1 mouse cellular context compared by ENCODE assay signal in the genomic region with DNA sequence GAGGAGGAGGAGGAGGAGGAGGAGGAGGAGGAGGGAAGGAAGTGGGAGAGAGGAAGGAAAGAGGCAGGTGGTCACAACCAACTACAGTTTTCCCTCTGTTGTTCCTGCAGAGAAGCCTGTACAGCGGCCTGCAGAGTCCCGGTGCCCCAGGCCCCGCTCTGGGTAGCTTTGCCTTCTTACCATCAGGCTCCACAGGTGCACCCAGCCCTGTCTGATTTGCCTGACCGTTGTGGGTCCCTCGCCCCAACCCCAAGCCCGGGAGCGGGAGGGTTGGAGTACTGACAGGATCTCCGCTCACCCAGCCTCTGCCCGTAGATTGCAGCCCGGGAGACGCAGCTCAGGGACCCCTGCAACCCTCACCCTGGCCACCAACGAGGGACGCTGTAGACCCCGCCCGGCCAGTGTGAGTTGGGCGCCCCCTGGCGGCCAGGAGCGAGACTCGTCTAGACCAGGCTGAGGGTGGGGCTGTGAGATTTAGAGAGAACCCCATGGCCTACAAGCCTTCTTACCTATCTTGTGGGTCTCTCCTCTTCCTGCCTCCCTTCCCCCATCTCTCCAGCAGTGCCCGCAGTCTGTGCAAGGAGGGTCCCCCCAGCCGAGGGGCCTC.
TF ChIP-seq lines count a peak whose summit lies in the region.

No protein-coding gene starts in this region.

TF ChIP-seq in CH12.LX, 34 proteins besides CTCF, POLR2A, EP300 and RAD21 (continued from another document):
- TF ChIP-seq SMC3 (IDR thresholded peaks at IDR 0.05; ENCODE audit: low read depth, low read length) (peak; percentile 92), NRF1 (IDR thresholded peaks at IDR 0.05; ENCODE audit: low read depth, low read length) (peak; percentile 17; the same call in 1 of the 2 replicates), ZC3H11A (IDR thresholded peaks at IDR 0.05; ENCODE audit: low read depth, low read length) (0 out of 2 replicates have a peak, but pooled peaks have one; percentile 28), ETS1 (conservative IDR thresholded peaks at IDR 0.05; ENCODE audit: low read depth, low read length) (no peak), ZMIZ1 (IDR thresholded peaks at IDR 0.05; ENCODE audit: low read depth, low read length) (no peak), PAX5 (IDR thresholded peaks at IDR 0.05; ENCODE audit: low read length) (no peak), UBTF (IDR thresholded peaks at IDR 0.05; ENCODE audit: low read depth, low read length) (no peak), E2F4 (IDR thresholded peaks at IDR 0.05; ENCODE audit: insufficient replicate concordance, low read depth, low read length) (no peak), TCF12 (IDR thresholded peaks at IDR 0.05; ENCODE audit: low read depth, low read length) (no peak), MYC (IDR thresholded peaks at IDR 0.05; ENCODE audit: low read depth, low read length) (no peak), NELFE (IDR thresholded peaks at IDR 0.05; ENCODE audit: low read depth, low read length) (no peak; the same call in 1 of the 2 replicates), KAT2A (IDR thresholded peaks at IDR 0.05; ENCODE audit: insufficient replicate concordance, low read length) (no peak), POLR2AphosphoS2 (IDR thresholded peaks at IDR 0.05; ENCODE audit: low read depth, low read length) (no peak), MAFK (IDR thresholded peaks at IDR 0.05; ENCODE audit: insufficient replicate concordance, low read length) (peak; percentile 62; the same call in 1 of the 2 replicates), CHD2 (IDR thresholded peaks at IDR 0.05; ENCODE audit: low read length) (no peak), MAZ (IDR thresholded peaks at IDR 0.05; ENCODE audit: low read depth, low read length) (0 out of 2 replicates have a peak, but pooled peaks have one; percentile 75)
